Mouse (Mus musculus): ENCODE measurements around the gene Iqca. TPM values are rescaled to one million over a fixed set of nuclear protein-coding genes. Genes with fewer than 3 reads are reported as not detected.

Gene Iqca
- polyA plus RNA-seq, 1 experiment, result not detected

DNA sequence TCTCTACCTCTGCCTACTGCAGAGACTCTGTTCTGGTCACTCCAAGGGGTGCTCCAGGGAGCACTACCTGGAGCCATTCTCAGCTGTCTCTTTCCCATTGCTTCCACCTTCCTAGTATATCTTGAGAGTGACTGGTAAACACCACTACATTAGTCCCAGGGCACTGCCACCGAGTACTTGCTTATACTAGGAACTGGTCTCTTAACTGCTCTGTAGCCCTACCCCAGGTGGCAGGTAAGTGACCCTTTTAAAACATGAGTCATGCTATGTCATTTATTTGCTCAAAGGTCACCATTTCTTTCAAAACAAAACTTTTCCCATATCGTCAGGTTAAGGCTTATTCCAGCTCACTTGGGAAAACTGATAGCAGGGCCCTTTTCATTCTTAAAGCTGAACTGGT, 40.5 kb downstream of the Iqca start:
- Histone ChIP-seq H3K27ac (replicated peaks; ENCODE audit: low read depth, low read length) (no peak overlapping the region), H3K4me1 (ENCODE audit: control insufficient read depth, insufficient read depth, insufficient read length, low read length) (no peaks in the 10 kb centered on the region), H3K4me3 (ENCODE audit: insufficient read depth, low read depth, low read length) (no peak overlapping the region)

DNA sequence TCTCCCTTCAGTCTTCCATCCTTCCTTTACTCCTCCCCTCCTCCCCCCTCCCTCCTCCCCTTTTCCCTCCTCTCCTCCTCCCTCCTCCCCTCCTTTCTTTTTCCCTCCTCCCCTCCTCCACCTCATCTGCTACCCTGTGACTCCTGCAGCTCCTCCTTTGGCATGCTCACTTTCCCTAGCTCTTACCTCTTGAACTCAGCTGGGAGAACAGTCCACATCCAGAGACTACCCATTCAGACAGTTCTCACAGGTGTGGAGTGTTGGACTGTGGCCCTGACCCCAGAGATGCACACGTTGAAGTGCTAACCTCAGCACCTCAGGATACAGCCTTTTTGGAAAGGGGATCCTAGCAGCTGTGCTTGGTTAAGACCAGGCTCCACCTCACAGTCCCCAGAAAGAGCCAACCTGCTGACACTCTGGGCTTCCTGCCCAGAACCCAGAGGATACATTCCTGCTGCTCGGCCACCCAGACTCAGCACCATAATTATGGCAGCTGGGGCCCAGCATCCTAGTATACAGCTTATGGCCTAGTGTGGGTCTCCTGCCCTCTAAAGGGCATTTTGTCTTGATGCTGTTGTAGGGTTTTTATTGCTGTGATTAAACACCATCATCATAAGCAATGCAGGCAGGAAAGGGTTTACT, 41.9 kb downstream of the Iqca start:
- Histone ChIP-seq H3K4me1 (ENCODE audit: control insufficient read depth, insufficient read depth, insufficient read length, low read length) (no peaks in the 10 kb centered on the region), H3K27ac (replicated peaks; ENCODE audit: low read depth, low read length) (no peak overlapping the region), H3K4me3 (ENCODE audit: insufficient read depth, low read depth, low read length) (no peak overlapping the region)

- Histone ChIP-seq H3K4me3 (ENCODE audit: insufficient read depth, low read depth, low read length) (no peak overlapping the region), H3K4me1 (ENCODE audit: control insufficient read depth, insufficient read depth, insufficient read length, low read length) (no peaks in the 10 kb centered on the region), H3K27ac (replicated peaks; ENCODE audit: low read depth, low read length) (no peak overlapping the region)
Observed at GRCm38 (mm10) chr1:90103896-90104487, 49.2 kb downstream of the Iqca start.

DNA sequence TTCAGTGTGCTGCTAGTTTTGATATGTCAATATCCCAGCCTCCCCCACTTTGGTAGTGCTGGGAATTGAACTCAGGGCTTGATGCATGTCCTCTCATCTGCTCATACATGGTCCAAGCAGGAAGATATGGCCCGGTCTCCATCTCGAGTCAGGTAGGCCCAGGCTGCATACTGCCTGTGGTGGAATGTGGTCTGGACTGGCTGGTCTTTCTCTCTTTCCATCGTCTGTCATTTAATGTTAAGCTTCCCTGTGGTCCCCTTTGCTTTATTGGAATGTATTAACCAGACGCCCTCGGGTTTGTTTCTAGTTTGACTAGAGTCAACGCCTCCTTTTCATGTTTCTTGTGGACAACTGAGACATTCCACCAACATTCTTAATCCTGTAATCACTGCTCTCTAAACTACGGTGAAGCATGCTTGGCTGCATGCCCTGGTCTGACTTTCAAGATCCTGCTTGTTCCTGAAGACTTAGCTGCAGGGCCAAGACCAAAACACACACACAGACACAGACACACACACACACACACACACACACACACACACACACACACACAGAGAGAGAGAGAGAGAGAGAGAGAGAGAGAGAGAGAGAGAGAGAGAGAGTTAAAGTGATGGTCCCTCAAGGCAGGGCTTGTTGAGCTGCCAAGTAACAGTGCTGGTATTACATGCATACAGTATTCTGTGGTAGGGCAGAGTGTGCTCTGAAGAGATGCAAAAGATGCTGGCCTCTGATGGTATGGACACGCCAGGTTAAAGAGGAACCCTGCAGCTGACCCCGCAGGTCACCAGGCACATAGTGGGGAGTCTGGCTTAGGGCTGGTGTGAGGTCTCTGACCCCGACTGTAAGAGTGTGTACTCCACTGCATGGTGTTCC, 52.6 kb downstream of the Iqca start:
- Histone ChIP-seq H3K27ac (replicated peaks; ENCODE audit: low read depth, low read length) (no peak overlapping the region), H3K4me1 (ENCODE audit: control insufficient read depth, insufficient read depth, insufficient read length, low read length) (no peaks in the 10 kb centered on the region), H3K4me3 (ENCODE audit: insufficient read depth, low read depth, low read length) (no peak overlapping the region)

GRCm38 (mm10) chr1:90092816-90093493, 60.2 kb downstream of the Iqca start:
- H3K27ac ChIP-seq (replicated peaks; ENCODE audit: low read depth, low read length), result no peak overlapping the region
- no peaks in the 10 kb centered on the region for H3K4me1 ChIP-seq (ENCODE audit: control insufficient read depth, insufficient read depth, insufficient read length, low read length)
- H3K4me3 ChIP-seq (ENCODE audit: insufficient read depth, low read depth, low read length), result no peak overlapping the region

DNA sequence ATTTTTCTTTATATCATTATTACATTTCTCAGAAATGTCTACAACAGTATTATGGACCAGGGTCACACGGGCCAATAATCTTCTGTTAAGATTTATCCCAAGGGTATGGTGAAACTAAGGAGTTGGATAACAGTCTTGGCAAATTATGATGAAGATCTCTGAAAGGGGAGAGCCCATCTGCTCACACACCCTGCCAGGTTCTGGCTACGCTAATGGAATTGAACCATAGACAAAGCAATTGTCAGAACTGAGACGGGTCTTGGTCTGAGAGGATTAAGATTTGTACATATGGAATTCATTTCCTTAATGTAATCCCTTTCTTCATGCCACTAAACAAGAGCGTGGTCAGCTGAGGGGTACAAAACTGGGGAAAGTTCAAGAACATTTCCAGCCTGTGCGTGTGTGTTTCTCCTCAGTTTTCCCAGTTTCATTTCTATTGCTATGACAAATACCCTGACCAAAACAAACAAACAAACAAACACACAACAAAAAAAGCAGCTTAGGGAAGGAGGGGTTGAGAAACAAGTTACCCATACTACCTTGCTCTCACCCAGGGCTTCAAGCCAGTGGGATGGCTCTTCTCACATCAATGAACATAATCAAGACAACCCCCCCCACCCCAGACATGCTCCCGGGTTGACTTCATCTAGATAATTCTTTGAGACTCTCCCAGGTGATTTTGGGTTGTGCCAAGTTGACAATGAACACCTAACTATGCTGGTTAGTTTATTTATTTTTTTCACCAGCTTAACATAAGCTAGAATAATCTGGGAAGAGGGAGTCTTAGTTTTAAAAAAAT, 64.8 kb downstream of the Iqca start:
- Histone ChIP-seq H3K4me3 (ENCODE audit: insufficient read depth, low read depth, low read length) (no peak overlapping the region), H3K27ac (replicated peaks; ENCODE audit: low read depth, low read length) (no peak overlapping the region), H3K4me1 (ENCODE audit: control insufficient read depth, insufficient read depth, insufficient read length, low read length) (no peaks in the 10 kb centered on the region)

DNA sequence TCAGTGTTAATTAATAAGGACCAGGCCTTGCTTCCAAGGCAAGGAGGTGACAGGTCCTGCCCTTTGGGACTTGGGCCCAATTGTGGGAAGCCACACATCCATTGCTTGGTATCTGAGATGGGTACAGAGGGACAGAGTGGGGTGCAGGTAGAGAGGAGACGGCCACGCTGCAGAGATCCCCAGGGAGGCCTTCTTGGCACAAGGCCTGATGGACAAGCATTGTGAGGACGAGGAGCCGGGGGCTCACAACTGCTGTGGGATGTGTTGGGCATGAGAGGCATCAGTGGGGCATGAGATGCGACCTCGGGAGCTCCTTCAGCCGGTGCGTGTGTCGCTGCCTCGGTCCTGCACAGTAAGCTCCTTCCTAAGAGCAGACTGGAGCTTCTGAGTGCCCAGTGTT, 66.7 kb downstream of the Iqca start:
- H3K27ac ChIP-seq (replicated peaks; ENCODE audit: low read depth, low read length), result no peak overlapping the region
- H3K4me3 ChIP-seq (ENCODE audit: insufficient read depth, low read depth, low read length), result no peak overlapping the region
- H3K4me1 ChIP-seq (ENCODE audit: control insufficient read depth, insufficient read depth, insufficient read length, low read length), result no peaks in the 10 kb centered on the region

- Histone ChIP-seq H3K4me3 (ENCODE audit: insufficient read depth, low read depth, low read length) (no peak overlapping the region), H3K4me1 (ENCODE audit: control insufficient read depth, insufficient read depth, insufficient read length, low read length) (no peaks in the 10 kb centered on the region), H3K27ac (replicated peaks; ENCODE audit: low read depth, low read length) (no peak overlapping the region)
Observed at GRCm38 (mm10) chr1:90085526-90086157, 67.6 kb downstream of the Iqca start.

DNA sequence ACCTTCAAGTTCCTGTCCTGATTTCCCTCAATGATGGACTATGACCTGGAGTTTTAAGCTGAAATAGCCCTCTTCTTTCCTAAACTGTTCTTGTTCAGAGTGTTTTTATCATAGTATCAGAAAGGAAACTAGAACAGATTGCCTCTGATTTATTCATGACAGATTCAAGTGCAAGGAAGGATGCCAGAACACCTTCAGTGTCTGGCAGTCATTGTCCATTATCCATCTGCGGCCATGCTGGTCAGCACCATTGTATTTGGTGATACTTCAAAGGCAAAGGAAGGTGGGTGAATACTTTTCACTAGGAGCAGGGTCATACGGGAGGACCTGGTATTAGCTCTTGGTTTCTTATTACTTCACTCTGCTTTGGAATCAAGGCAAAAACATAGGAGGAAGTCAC, 76.9 kb downstream of the Iqca start:
- Histone ChIP-seq H3K4me3 (ENCODE audit: insufficient read depth, low read depth, low read length) (no peak overlapping the region), H3K4me1 (ENCODE audit: control insufficient read depth, insufficient read depth, insufficient read length, low read length) (no peaks in the 10 kb centered on the region), H3K27ac (replicated peaks; ENCODE audit: low read depth, low read length) (no peak overlapping the region)

DNA sequence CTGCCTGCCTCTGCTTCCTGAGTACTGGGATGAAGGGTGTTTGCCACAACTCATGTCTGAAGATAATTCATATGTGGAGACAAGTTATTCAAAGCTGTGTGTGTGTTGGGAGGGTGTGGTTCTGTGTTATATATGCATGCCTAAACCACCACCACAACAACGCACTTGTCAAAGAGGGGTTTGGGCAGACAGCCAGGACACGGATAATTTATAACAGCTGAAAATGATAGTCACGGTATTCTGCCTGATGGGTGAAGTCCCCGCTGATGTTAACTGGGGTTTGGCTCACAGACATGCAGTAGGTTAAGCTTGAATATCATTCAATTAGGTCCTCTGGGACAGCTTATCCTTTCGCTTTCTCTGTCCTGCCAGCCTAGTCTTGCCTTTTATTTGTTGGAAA, 78.4 kb downstream of the Iqca start:
- no peak overlapping the region for H3K27ac ChIP-seq (replicated peaks; ENCODE audit: low read depth, low read length)
- H3K4me1 ChIP-seq (ENCODE audit: control insufficient read depth, insufficient read depth, insufficient read length, low read length), result no peaks in the 10 kb centered on the region
- no peak overlapping the region for H3K4me3 ChIP-seq (ENCODE audit: insufficient read depth, low read depth, low read length)

DNA sequence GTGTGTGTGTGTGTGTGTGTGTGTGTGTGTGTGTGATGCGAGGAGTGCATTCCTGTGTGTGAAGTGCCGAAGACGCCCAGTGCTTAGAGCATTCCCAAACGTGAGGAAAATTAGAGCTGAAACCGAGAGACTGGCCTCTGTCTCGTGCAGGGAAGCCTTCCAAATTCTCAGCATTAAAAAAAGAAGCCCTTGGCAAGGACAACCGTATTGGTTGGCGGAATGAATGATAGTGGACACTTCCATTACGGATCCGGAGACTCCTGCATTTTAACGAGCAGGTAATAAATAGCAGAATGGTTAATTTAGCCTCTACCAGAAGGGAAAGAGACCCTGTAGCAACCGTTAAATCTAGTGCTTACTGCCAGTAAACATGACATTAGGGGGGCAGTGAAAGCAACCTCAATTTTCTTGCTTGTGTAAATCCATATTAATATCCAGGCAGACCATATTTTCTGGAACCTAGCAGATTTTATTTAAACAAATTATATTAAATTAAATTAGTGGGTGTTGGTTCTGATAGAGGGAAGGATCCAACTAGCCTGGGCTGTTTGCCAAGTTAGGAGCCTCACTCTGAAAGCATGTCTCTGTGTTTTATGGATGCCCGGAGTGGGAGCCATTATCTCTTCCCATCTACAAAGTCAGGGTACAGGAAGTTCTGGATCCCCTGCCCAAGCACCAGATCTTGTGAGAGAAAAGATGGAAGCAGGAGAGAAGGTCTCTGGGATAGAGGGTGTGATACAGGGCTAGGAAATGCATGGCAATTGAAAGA, 81.2 kb downstream of the Iqca start:
- no peak overlapping the region for H3K27ac ChIP-seq (replicated peaks; ENCODE audit: low read depth, low read length)
- H3K4me1 ChIP-seq (ENCODE audit: control insufficient read depth, insufficient read depth, insufficient read length, low read length), result no peaks in the 10 kb centered on the region
- no peak overlapping the region for H3K4me3 ChIP-seq (ENCODE audit: insufficient read depth, low read depth, low read length)

GRCm38 (mm10) chr1:90060599-90060998, 92.6 kb downstream of the Iqca start:
- no peak overlapping the region for H3K4me3 ChIP-seq (ENCODE audit: insufficient read depth, low read depth, low read length)
- no peaks in the 10 kb centered on the region for H3K4me1 ChIP-seq (ENCODE audit: control insufficient read depth, insufficient read depth, insufficient read length, low read length)
- H3K27ac ChIP-seq (replicated peaks; ENCODE audit: low read depth, low read length), result no peak overlapping the region

DNA sequence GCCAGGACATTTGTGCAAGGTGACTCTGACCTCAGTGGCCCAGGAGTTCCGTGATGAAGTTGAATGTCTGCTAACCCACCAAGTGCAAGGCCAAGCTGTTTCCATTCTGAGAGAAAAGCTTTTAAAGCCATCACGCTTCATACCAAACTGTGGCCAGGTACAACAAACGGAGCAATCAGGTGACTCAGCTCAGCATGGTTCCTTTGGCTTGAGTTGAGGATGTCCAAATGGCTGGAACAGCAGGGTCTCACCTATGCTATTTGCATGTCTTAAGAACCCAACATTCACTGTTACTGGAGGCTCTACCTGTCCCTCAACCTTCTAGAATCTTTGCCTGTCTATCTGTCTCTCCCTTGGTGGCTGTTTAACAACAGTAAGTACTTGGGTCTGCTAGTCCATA, 93.1 kb downstream of the Iqca start:
- Histone ChIP-seq H3K4me1 (ENCODE audit: control insufficient read depth, insufficient read depth, insufficient read length, low read length) (no peaks in the 10 kb centered on the region), H3K4me3 (ENCODE audit: insufficient read depth, low read depth, low read length) (no peak overlapping the region), H3K27ac (replicated peaks; ENCODE audit: low read depth, low read length) (no peak overlapping the region)

GRCm38 (mm10) chr1:90054991-90055390, 98.2 kb downstream of the Iqca start:
- Histone ChIP-seq H3K27ac (replicated peaks; ENCODE audit: low read depth, low read length) (no peak overlapping the region), H3K4me1 (ENCODE audit: control insufficient read depth, insufficient read depth, insufficient read length, low read length) (peaks cover 2% of the 10 kb centered on the region; the same call in 1 of the 2 replicates), H3K4me3 (ENCODE audit: insufficient read depth, low read depth, low read length) (no peak overlapping the region)
